Mouse (Mus musculus): ENCODE results near the gene Itgav. TPM values are rescaled to one million over a fixed set of nuclear protein-coding genes. Genes with fewer than 3 reads are reported as not detected.
A peak's percentile ranks its signal among the peaks of the same experiment; 100 is the strongest.

Gene Itgav
- polyA plus RNA-seq, 1 experiment from 2014 or later = 79.6 TPM

DNA sequence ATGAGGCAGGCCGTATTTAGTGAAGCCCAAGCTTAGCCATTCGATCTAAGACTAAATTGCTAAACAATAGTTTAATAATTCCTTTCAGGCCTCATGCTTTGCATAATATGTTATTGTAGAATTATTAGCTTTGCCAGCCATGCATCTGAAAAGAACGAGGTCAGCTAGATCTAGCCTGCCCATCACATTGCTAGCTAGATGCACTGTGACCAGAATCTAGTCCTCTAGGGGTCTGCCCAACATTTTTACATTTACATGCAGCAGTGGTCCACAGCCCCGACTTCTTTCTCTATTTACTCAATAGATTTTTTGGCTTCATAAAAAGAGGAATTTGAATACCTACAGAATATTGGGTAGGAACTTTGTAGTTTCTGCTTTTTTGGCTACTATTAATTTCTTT is 67.9 kb downstream of the Itgav start:
- Histone ChIP-seq H3K4me3 (no peak overlapping the region), H3K36me3 (peaks cover 66% of the 10 kb centered on the region), H3K27ac (no peak overlapping the region), H3K9ac (no peak overlapping the region), H3K4me2 (no peak overlapping the region), H3K27me3 (no peaks in the 10 kb centered on the region), H3K4me1 (no peaks in the 10 kb centered on the region), H3K9me3 (no peaks in the 10 kb centered on the region)
- no peak for ATAC-seq (ENCODE audit: insufficient number of reproducible peaks, insufficient read depth, low FRiP score, low TSS enrichment, low read depth)
- WGBS = 87% methylated on average over 4 of the region's 4 CpGs

GRCm38 (mm10) chr2:83795766-83796165 is 71.6 kb downstream of the Itgav start:
- peaks cover 76% of the 10 kb centered on the region for H3K36me3 ChIP-seq
- no peak for ATAC-seq (ENCODE audit: insufficient number of reproducible peaks, insufficient read depth, low FRiP score, low TSS enrichment, low read depth)
- no peaks in the 10 kb centered on the region for H3K4me1 ChIP-seq
- no peak overlapping the region for H3K9ac ChIP-seq
- WGBS = 84% methylated on average over 4 of the region's 4 CpGs
- H3K27me3 ChIP-seq = no peaks in the 10 kb centered on the region
- no peak overlapping the region for H3K4me2 ChIP-seq
- no peaks in the 10 kb centered on the region for H3K9me3 ChIP-seq
- H3K4me3 ChIP-seq = no peak overlapping the region
- no peak overlapping the region for H3K27ac ChIP-seq

- 59% methylated on average over 9 of the region's 9 CpGs for WGBS
- no peak overlapping the region for H3K9ac ChIP-seq
- H3K27ac ChIP-seq = no peak overlapping the region
- no peaks in the 10 kb centered on the region for H3K27me3 ChIP-seq
- H3K9me3 ChIP-seq = no peaks in the 10 kb centered on the region
- ATAC-seq (ENCODE audit: insufficient number of reproducible peaks, insufficient read depth, low FRiP score, low TSS enrichment, low read depth) = no peak
- no peak overlapping the region for H3K4me3 ChIP-seq
- H3K4me1 ChIP-seq = no peaks in the 10 kb centered on the region
- H3K36me3 ChIP-seq = peaks cover 80% of the 10 kb centered on the region
- no peak overlapping the region for H3K4me2 ChIP-seq
These were observed 73.8 kb downstream of the Itgav start for GRCm38 (mm10) chr2:83797902-83798497.

GRCm38 (mm10) chr2:83812483-83813272 is 88.5 kb downstream of the Itgav start, which contains the start of gene Fam171b:
Gene Fam171b, plus strand, starts transcription at chr2:83812636.
- peak within 1 kb of the TSS; percentile 61 for H3K27ac ChIP-seq

GRCm38 (mm10) chr2:83813273-83813892 is 89.2 kb downstream of the Itgav start:
- H3K27ac ChIP-seq = no peak overlapping the region
- no peaks in the 10 kb centered on the region for H3K9me3 ChIP-seq
- H3K27me3 ChIP-seq = no peaks in the 10 kb centered on the region
- no peak for ATAC-seq (ENCODE audit: insufficient number of reproducible peaks, insufficient read depth, low FRiP score, low TSS enrichment, low read depth)
- peak overlapping the region; percentile 78 for H3K4me2 ChIP-seq
- H3K4me1 ChIP-seq = peaks cover 13% of the 10 kb centered on the region
- no peaks in the 10 kb centered on the region for H3K36me3 ChIP-seq
- peak overlapping the region; percentile 67 for H3K4me3 ChIP-seq
- peak overlapping the region; percentile 83 for H3K9ac ChIP-seq
- 16% methylated on average over 9 of the region's 10 CpGs for WGBS

More at GRCm38 (mm10) chr2:83812483-83813272, 88.5 kb downstream of the Itgav start, which contains the start of gene Fam171b:
- Histone ChIP-seq H3K4me3 (peak within 1 kb of the TSS; percentile 67), H3K9me3 (no peaks in the 10 kb centered on the region), H3K27me3 (no peaks in the 10 kb centered on the region), H3K9ac (peak within 1 kb of the TSS; percentile 83), H3K36me3 (no peaks in the 10 kb centered on the region), H3K4me1 (peaks cover 13% of the 10 kb centered on the region), H3K4me2 (peak within 1 kb of the TSS; percentile 78)
- ATAC-seq (ENCODE audit: insufficient number of reproducible peaks, insufficient read depth, low FRiP score, low TSS enrichment, low read depth) = peak; percentile 92
- 0% methylated on average over 57 of the region's 63 CpGs for WGBS

- WGBS = 37% methylated on average over 6 of the region's 6 CpGs
- H3K36me3 ChIP-seq = no peaks in the 10 kb centered on the region
- H3K4me2 ChIP-seq = peak overlapping the region; percentile 78
- ATAC-seq (ENCODE audit: insufficient number of reproducible peaks, insufficient read depth, low FRiP score, low TSS enrichment, low read depth) = no peak
- no peaks in the 10 kb centered on the region for H3K27me3 ChIP-seq
- H3K4me1 ChIP-seq = peaks cover 13% of the 10 kb centered on the region
- H3K4me3 ChIP-seq = peak overlapping the region; percentile 67
- no peak overlapping the region for H3K9ac ChIP-seq
- H3K27ac ChIP-seq = no peak overlapping the region
- H3K9me3 ChIP-seq = no peaks in the 10 kb centered on the region
These were observed 89.8 kb downstream of the Itgav start for GRCm38 (mm10) chr2:83814009-83814408.

GRCm38 (mm10) chr2:83816147-83816546 is 92.0 kb downstream of the Itgav start:
- H3K27ac ChIP-seq = no peak overlapping the region
- H3K9ac ChIP-seq = no peak overlapping the region
- no peak for ATAC-seq (ENCODE audit: insufficient number of reproducible peaks, insufficient read depth, low FRiP score, low TSS enrichment, low read depth)
- no peaks in the 10 kb centered on the region for H3K27me3 ChIP-seq
- H3K36me3 ChIP-seq = no peaks in the 10 kb centered on the region
- H3K9me3 ChIP-seq = no peaks in the 10 kb centered on the region
- H3K4me2 ChIP-seq = no peak overlapping the region
- WGBS = 42% methylated on average over 6 of the region's 6 CpGs
- H3K4me3 ChIP-seq = no peak overlapping the region
- H3K4me1 ChIP-seq = peaks cover 13% of the 10 kb centered on the region

DNA sequence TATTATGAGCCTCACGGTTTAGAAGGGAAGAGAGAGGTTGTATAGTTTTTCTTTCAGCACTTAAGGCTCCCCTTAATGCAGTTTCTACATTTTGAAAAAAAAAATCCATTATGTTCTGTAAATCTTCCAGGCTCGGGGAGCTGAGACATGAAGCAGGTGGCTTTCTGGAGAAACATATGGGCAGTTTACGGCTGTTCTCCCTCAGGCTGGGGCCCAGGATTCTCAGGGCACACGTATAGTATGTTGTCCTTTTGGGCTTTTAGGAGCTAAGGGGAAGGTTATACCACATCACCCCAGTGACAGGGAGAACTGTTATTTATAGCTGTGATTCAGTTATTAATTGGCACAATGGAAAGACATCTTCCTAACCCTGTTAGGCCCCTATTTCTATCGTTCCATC is 101.0 kb downstream of the Itgav start:
- Histone ChIP-seq H3K9ac (no peak overlapping the region), H3K36me3 (no peaks in the 10 kb centered on the region), H3K27me3 (no peaks in the 10 kb centered on the region), H3K4me3 (no peak overlapping the region), H3K4me1 (no peaks in the 10 kb centered on the region), H3K9me3 (no peaks in the 10 kb centered on the region), H3K27ac (no peak overlapping the region), H3K4me2 (no peak overlapping the region)
- no peak for ATAC-seq (ENCODE audit: insufficient number of reproducible peaks, insufficient read depth, low FRiP score, low TSS enrichment, low read depth)
- 68% methylated on average over 5 of the region's 5 CpGs for WGBS

DNA sequence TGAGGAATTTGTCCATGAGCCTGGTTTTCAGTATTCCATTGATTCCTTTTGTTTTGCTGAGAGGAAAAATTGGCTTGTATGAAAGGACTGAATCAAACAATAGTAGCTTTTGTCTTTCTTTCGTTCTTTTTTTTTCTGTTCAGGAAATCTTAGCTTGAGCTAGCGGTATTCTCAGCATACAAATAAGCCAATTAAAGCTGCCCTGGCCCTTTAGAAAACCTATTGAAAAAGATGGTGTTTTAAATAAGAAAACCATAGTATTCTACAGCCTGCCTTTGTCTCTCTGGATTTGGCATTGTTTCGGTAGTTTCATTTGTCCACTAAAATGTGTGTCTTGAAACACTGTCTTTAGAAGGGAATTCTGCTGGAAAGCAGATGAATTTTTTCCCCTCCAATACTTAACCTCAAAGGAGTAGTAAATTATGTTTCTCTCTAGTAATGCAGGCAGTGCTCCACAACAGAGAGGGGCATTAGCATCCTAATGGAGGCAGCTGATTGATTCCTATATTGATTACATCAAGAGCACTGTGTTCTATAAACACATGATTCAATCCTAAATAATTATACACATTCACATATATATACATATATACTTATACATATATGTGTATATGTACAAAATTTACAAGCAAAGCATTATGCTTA is 104.8 kb downstream of the Itgav start:
- Histone ChIP-seq H3K4me1 (no peaks in the 10 kb centered on the region), H3K27ac (no peak overlapping the region), H3K27me3 (no peaks in the 10 kb centered on the region), H3K36me3 (no peaks in the 10 kb centered on the region), H3K9me3 (no peaks in the 10 kb centered on the region), H3K9ac (no peak overlapping the region), H3K4me3 (no peak overlapping the region), H3K4me2 (no peak overlapping the region)
- WGBS = 52% methylated on average over 3 of the region's 3 CpGs
- no peak for ATAC-seq (ENCODE audit: insufficient number of reproducible peaks, insufficient read depth, low FRiP score, low TSS enrichment, low read depth)

GRCm38 (mm10) chr2:83832903-83833302 is 108.7 kb downstream of the Itgav start:
- ATAC-seq (ENCODE audit: insufficient number of reproducible peaks, insufficient read depth, low FRiP score, low TSS enrichment, low read depth) = no peak
- 83% methylated on average over 4 of the region's 4 CpGs for WGBS

GRCm38 (mm10) chr2:83835313-83836070 is 111.3 kb downstream of the Itgav start:
- 72% methylated on average over 10 of the region's 10 CpGs for WGBS
- H3K4me1 ChIP-seq = no peaks in the 10 kb centered on the region

More at GRCm38 (mm10) chr2:83832903-83833302, 108.7 kb downstream of the Itgav start:
- no peaks in the 10 kb centered on the region for H3K4me1 ChIP-seq
- H3K4me2 ChIP-seq = no peak overlapping the region
- no peak overlapping the region for H3K4me3 ChIP-seq
- H3K9ac ChIP-seq = no peak overlapping the region
- no peak overlapping the region for H3K27ac ChIP-seq
- no peaks in the 10 kb centered on the region for H3K9me3 ChIP-seq
- no peaks in the 10 kb centered on the region for H3K27me3 ChIP-seq
- no peaks in the 10 kb centered on the region for H3K36me3 ChIP-seq

More at GRCm38 (mm10) chr2:83835313-83836070, 111.3 kb downstream of the Itgav start:
- Histone ChIP-seq H3K27me3 (no peaks in the 10 kb centered on the region), H3K4me3 (no peak overlapping the region), H3K36me3 (no peaks in the 10 kb centered on the region), H3K9ac (no peak overlapping the region), H3K27ac (no peak overlapping the region), H3K4me2 (no peak overlapping the region), H3K9me3 (no peaks in the 10 kb centered on the region)
- no peak for ATAC-seq (ENCODE audit: insufficient number of reproducible peaks, insufficient read depth, low FRiP score, low TSS enrichment, low read depth)
